Mouse (Mus musculus) olfactory bulb, adult 2 months (tissue): ENCODE data around the gene Fbxo9.

ENCODE experiments used
- CTCF ChIP-seq: fragments of 200-500 bp; IDR thresholded peaks from 2 replicates; pipeline ENCODE4 v1.5.1; 2012; ENCODE audit warnings: low read depth, mild to moderate bottlenecking, low read length, moderate library complexity; ENCODE audit not compliant: insufficient read depth
- POLR2A ChIP-seq: fragments of 200-500 bp; IDR thresholded peaks from 2 replicates; pipeline ENCODE4 v1.6.1; 2012; ENCODE audit warnings: mild to moderate bottlenecking, low read depth, low read length, moderate library complexity; ENCODE audit not compliant: insufficient read depth

DNA sequence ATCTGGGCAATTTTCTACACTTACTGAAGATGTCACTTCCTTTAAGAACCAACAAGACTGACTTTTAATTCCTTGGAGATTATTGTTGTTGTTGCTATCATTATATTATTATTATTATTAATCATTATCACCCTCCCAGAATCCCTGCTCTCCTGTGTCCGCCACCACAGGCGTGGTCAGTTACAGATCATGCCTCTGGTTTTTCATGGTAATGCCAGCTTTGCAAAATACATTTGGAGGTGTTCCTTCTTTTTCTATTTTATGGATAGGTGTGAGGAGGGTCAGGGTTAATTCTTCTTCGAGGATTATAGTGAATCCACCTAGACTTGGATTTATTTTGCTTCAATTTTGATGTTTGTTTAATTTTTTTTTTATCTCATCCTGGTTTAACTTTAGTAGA lies 33.6 kb downstream of the Fbxo9 start:
- TF ChIP-seq POLR2A, result no peak
- no peak for TF ChIP-seq CTCF
